ENCODE assay signal across 22 mouse cellular contexts in the genomic region with DNA sequence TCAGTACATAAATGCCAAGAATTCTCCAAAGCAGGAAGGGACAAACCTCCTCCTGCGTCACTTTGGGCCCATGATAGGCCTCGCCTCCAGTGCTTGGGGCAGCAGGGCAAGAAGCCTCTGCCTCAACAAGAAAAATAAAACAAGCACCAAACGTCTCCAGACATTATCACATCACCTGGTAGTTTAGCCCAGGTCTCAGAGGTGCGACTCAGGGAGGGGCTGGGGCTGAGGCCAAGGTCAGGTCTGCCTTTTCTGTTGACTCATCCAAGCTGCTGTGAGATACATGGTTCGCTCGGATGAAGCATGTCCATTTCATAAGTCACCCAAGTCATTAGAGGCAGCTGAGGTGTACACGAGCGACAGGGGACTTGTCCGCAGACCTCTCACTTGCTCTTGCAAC. TPM values are rescaled to one million over a fixed set of nuclear protein-coding genes. Genes with fewer than 3 reads are reported as not detected.
DNase-seq lines count a peak whose midpoint lies in the region; ATAC-seq and TF ChIP-seq lines count a peak whose summit lies in the region.
"Had no signal": no experiment of that assay in that cellular context is flagged by ENCODE, and none has a peak within 500 bp of the region (broad histone marks: within the 10 kb centered on the region; RNA-seq: fewer than 3 reads in every experiment).

No protein-coding gene starts in this region.

- no peak overlapping the region for H3K9ac ChIP-seq in kidney, postnatal 0 days (ENCODE audit: low read depth, low read length)
- no peak overlapping the region for H3K9ac ChIP-seq in intestine, embryonic 15.5 days
- no peak overlapping the region for H3K9ac ChIP-seq in forebrain, embryonic 11.5 days (ENCODE audit: low read length)
- H3K9ac ChIP-seq in heart, embryonic 12.5 days, result no peak overlapping the region
- H3K9ac ChIP-seq: hindbrain, embryonic 15.5 days; lung, embryonic 15.5 days had no signal

- ATAC-seq in kidney, postnatal 0 days (replicated peaks; ENCODE audit: low FRiP score, low read depth), result peak; percentile 44; the same call in 1 of the 2 replicates
- peak; percentile 55 for ATAC-seq in intestine, embryonic 15.5 days
- no peak for ATAC-seq in forebrain, embryonic 11.5 days (replicated peaks; ENCODE audit: low FRiP score)
- no peak for ATAC-seq in heart, embryonic 12.5 days (ENCODE audit: insufficient number of reproducible peaks, low FRiP score)
- ATAC-seq: Patski had no signal

- intact Hi-C loops in heart, postnatal 14 days (cut with DNase I), result no loop called here

- no peak overlapping the region for H3K4me3 ChIP-seq in kidney, postnatal 0 days (replicated peaks; ENCODE audit: low read depth, low read length)
- H3K4me3 ChIP-seq in intestine, embryonic 15.5 days (replicated peaks), result no peak overlapping the region
- no peak overlapping the region for H3K4me3 ChIP-seq in forebrain, embryonic 11.5 days (ENCODE audit: low read depth, low read length)
- no peak overlapping the region for H3K4me3 ChIP-seq in heart, embryonic 12.5 days
- H3K4me3 ChIP-seq: forebrain, embryonic 10.5 days; gastrocnemius, adult 2 months; hindbrain, embryonic 15.5 days; left cerebral cortex, adult 2 months; lung, embryonic 15.5 days had no signal

- DNase-seq in kidney, postnatal 0 days (ENCODE audit: low spot score), result no peak
- no peak for DNase-seq in kidney, adult 18-20 months
- peak; percentile 24 for DNase-seq in testis, postnatal 10 days (ENCODE audit: low spot score)
- DNase-seq in testis, postnatal 14 days (ENCODE audit: low spot score), result no peak
- DNase-seq in forebrain, embryonic 11.5 days (ENCODE audit: low spot score), result no peak
- DNase-seq in heart, postnatal 14 days, result no peak
- DNase-seq: adrenal gland, postnatal 36 days; B cell, adult 2 months; cerebellum, adult 18-20 months; cerebellum, postnatal 25 days; gastrocnemius, adult 2 months; heart, postnatal 4 days; left cerebral cortex, postnatal 4 days; lung, postnatal 4 days had no signal

- no peaks in the 10 kb centered on the region for H3K9me3 ChIP-seq in kidney, postnatal 0 days (replicated peaks; ENCODE audit: low read length)
- H3K9me3 ChIP-seq in intestine, embryonic 15.5 days, result no peaks in the 10 kb centered on the region
- no peaks in the 10 kb centered on the region for H3K9me3 ChIP-seq in forebrain, embryonic 11.5 days (ENCODE audit: control insufficient read depth, low read length)
- no peaks in the 10 kb centered on the region for H3K9me3 ChIP-seq in heart, embryonic 12.5 days (replicated peaks)
- H3K9me3 ChIP-seq: forebrain, embryonic 10.5 days; hindbrain, embryonic 15.5 days; lung, embryonic 15.5 days had no signal

- no peaks in the 10 kb centered on the region for H3K4me1 ChIP-seq in kidney, postnatal 0 days (replicated peaks; ENCODE audit: insufficient read depth, low read length)
- H3K4me1 ChIP-seq in intestine, embryonic 15.5 days (replicated peaks), result no peaks in the 10 kb centered on the region
- H3K4me1 ChIP-seq in forebrain, embryonic 11.5 days (replicated peaks; ENCODE audit: control insufficient read depth, insufficient read depth, low read length), result no peaks in the 10 kb centered on the region
- H3K4me1 ChIP-seq in heart, embryonic 12.5 days (replicated peaks), result no peaks in the 10 kb centered on the region
- H3K4me1 ChIP-seq: hindbrain, embryonic 15.5 days; lung, embryonic 15.5 days had no signal

- no peaks in the 10 kb centered on the region for H3K36me3 ChIP-seq in kidney, postnatal 0 days (ENCODE audit: insufficient read depth, low read length)
- no peaks in the 10 kb centered on the region for H3K36me3 ChIP-seq in intestine, embryonic 15.5 days
- no peaks in the 10 kb centered on the region for H3K36me3 ChIP-seq in forebrain, embryonic 11.5 days (ENCODE audit: control insufficient read depth, insufficient read depth, low read length)
- no peaks in the 10 kb centered on the region for H3K36me3 ChIP-seq in heart, embryonic 12.5 days
- H3K36me3 ChIP-seq: forebrain, embryonic 10.5 days; hindbrain, embryonic 15.5 days; lung, embryonic 15.5 days had no signal

- H3K4me2 ChIP-seq in kidney, postnatal 0 days (ENCODE audit: low read length), result no peak overlapping the region
- no peak overlapping the region for H3K4me2 ChIP-seq in intestine, embryonic 15.5 days (replicated peaks)
- H3K4me2 ChIP-seq in forebrain, embryonic 11.5 days (ENCODE audit: low read depth, low read length, severe bottlenecking), result no peak overlapping the region
- no peak overlapping the region for H3K4me2 ChIP-seq in heart, embryonic 12.5 days
- H3K4me2 ChIP-seq: hindbrain, embryonic 15.5 days; liver, embryonic 11.5 days; lung, embryonic 15.5 days had no signal

- H3K27me3 ChIP-seq in kidney, postnatal 0 days (ENCODE audit: insufficient read depth, low read length), result no peaks in the 10 kb centered on the region
- no peaks in the 10 kb centered on the region for H3K27me3 ChIP-seq in intestine, embryonic 15.5 days (replicated peaks)
- no peaks in the 10 kb centered on the region for H3K27me3 ChIP-seq in forebrain, embryonic 11.5 days (ENCODE audit: control insufficient read depth, insufficient read depth, low read length)
- H3K27me3 ChIP-seq in heart, embryonic 12.5 days (replicated peaks), result no peaks in the 10 kb centered on the region
- H3K27me3 ChIP-seq: hindbrain, embryonic 15.5 days; lung, embryonic 15.5 days; Patski had no signal

- peak overlapping the region; percentile 25; the same call in 1 of the 2 replicates for H3K27ac ChIP-seq in kidney, postnatal 0 days
- no peak overlapping the region for H3K27ac ChIP-seq in intestine, embryonic 15.5 days
- no peak overlapping the region for H3K27ac ChIP-seq in forebrain, embryonic 11.5 days (ENCODE audit: low read depth, low read length)
- no peak overlapping the region for H3K27ac ChIP-seq in heart, embryonic 12.5 days (ENCODE audit: poor library complexity, severe bottlenecking)
- H3K27ac ChIP-seq: forebrain, embryonic 10.5 days; gastrocnemius, adult 2 months; hindbrain, embryonic 15.5 days; left cerebral cortex, adult 2 months; lung, embryonic 15.5 days had no signal

- WGBS in kidney, postnatal 0 days, result 69% methylated on average over 9 of the region's 9 CpGs
- WGBS in intestine, embryonic 15.5 days, result 59% methylated on average over 9 of the region's 9 CpGs
- 88% methylated on average over 9 of the region's 9 CpGs for WGBS in forebrain, embryonic 11.5 days
- WGBS in heart, embryonic 12.5 days, result 79% methylated on average over 9 of the region's 9 CpGs

- no peak for TF ChIP-seq CTCF in kidney, postnatal 0 days (IDR thresholded peaks at IDR 0.05; ENCODE audit: low read depth)

RNA-seq across cellular contexts. Expression of a gene that starts 56.7 kb away (rescaled TPM):
- polyA plus RNA-seq in kidney, postnatal 0 days (2015; fragmentation: Nextera tagmentation; extraction: Ambion mirVana), result 27.7 and 29.5 TPM in 2 replicates
- 21.4 TPM in 2 replicates for polyA plus RNA-seq in intestine, embryonic 15.5 days (2015; fragmentation: Nextera tagmentation; extraction: Ambion mirVana)
- 47.9 and 48.2 TPM in 2 replicates for polyA plus RNA-seq in forebrain, embryonic 11.5 days (2014; fragmentation: Nextera tagmentation; extraction: Ambion mirVana)
- polyA plus RNA-seq in heart, embryonic 12.5 days (2016; fragmentation: Nextera tagmentation; extraction: Ambion mirVana), result 23.5 and 24.0 TPM in 2 replicates
- total RNA-seq in heart, postnatal 14 days (2021), result 1 to 10 TPM; 7.8 to 8.9 TPM

Comparison
In these comparisons a context has a peak if more than half of its experiments do, and no peak if none do; other contexts are left out.
1. ATAC-seq: peak in kidney, postnatal 0 days (single experiment) and intestine, embryonic 15.5 days (single experiment); none in forebrain, embryonic 11.5 days (single experiment) and heart, embryonic 12.5 days (single experiment).